Mouse (Mus musculus) heart, postnatal 0 days (tissue): ENCODE results near the gene Smc4.

Experiments
- CTCF ChIP-seq: IDR thresholded peaks from 2 replicates; pipeline ENCODE4 v1.5.1; 2016; ENCODE audit warnings: antibody characterized with exemption, control low read depth, low read depth
- EP300 ChIP-seq: IDR thresholded peaks from 2 replicates; pipeline ENCODE4 v1.6.1; 2016; ENCODE audit warnings: antibody characterized with exemption, low read depth

DNA sequence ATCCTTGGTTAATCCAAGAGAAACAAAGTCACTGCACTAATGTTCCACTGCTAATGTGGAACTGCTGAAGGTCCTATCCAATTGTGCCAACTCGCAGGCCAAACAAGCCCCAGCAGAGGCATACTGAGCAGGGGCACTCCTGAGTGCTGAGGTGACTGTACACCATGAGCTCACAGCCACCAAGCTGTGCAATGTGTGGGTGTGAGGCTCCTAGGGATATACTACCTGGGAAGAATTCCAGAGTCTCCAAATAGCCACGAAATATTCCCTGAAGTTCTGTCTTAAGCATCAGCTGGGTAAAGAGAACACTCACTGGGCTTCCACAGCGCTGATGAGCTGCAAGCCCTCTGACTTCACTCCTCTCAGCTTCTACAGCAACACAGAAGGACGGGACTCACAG is 43.1 kb downstream of the Smc4 start:
- TF ChIP-seq EP300 = no peak
- TF ChIP-seq CTCF = no peak
